Mouse (Mus musculus) midbrain, postnatal 0 days (tissue): ENCODE measurements around the gene Rpusd1. TPM values are rescaled to one million over a fixed set of nuclear protein-coding genes. Genes with fewer than 3 reads are reported as not detected.

Experiments used
- ATAC-seq: fragments of 200-750 bp; cut with Nextera tagmentation; 2 replicates; pipeline ENCODE4 v1.8.0; 2017; ENCODE audit warnings: moderate number of reproducible peaks, mild to moderate bottlenecking, moderate TSS enrichment, moderate library complexity; ENCODE audit not compliant: low FRiP score
- DNase-seq: peaks from one replicate; pipeline ENCODE4 v3.0.0-alpha.2; 2015; ENCODE audit warnings: low spot score
- H3K27ac ChIP-seq: fragments of 300-500 bp; sonication (generic); 2 replicates; pipeline ENCODE4 v1.5.1; 2014; ENCODE audit warnings: low read depth, mild to moderate bottlenecking, low read length, mixed read lengths
- H3K27me3 ChIP-seq: fragments of 300-500 bp; sonication (generic); 2 replicates; pipeline ENCODE4 v1.6.1; 2014; ENCODE audit warnings: low read length, control low read depth, mixed read lengths; ENCODE audit not compliant: insufficient read depth
- H3K36me3 ChIP-seq: fragments of 300-500 bp; sonication (generic); 2 replicates; pipeline ENCODE4 v1.6.1; 2014; ENCODE audit warnings: low read length, control low read depth, mixed read lengths; ENCODE audit not compliant: insufficient read depth
- H3K4me1 ChIP-seq: fragments of 300-500 bp; sonication (generic); 2 replicates; pipeline ENCODE4 v1.6.1; 2014; ENCODE audit warnings: mild to moderate bottlenecking, control low read depth, antibody characterized with exemption, low read length, mixed read lengths; ENCODE audit not compliant: insufficient read depth
- H3K4me2 ChIP-seq: fragments of 300-500 bp; sonication (generic); 2 replicates; pipeline ENCODE4 v1.6.1; 2014; ENCODE audit warnings: low read depth, mild to moderate bottlenecking, low read length, mixed read lengths; ENCODE audit not compliant: poor library complexity, severe bottlenecking
- H3K4me3 ChIP-seq: fragments of 300-500 bp; sonication (generic); 2 replicates; pipeline ENCODE4 v1.5.1; 2014; ENCODE audit warnings: low read depth, mild to moderate bottlenecking, low read length, moderate library complexity
- H3K9ac ChIP-seq: fragments of 300-500 bp; sonication (generic); replicated peaks from 2 replicates; pipeline ENCODE4 v1.6.1; 2014; ENCODE audit warnings: mild to moderate bottlenecking, low read length, moderate library complexity, mixed read lengths; ENCODE audit not compliant: poor library complexity, severe bottlenecking
- H3K9me3 ChIP-seq: fragments of 300-500 bp; sonication (generic); 2 replicates; pipeline ENCODE4 v1.6.1; 2016; ENCODE audit warnings: low read length, control low read depth
- CTCF ChIP-seq: IDR thresholded peaks from 2 replicates; pipeline ENCODE4 v1.5.1; 2016; ENCODE audit warnings: antibody characterized with exemption, mild to moderate bottlenecking
- whole genome bisulfite sequencing: fragments of 180-500 bp; shearing (Covaris S2); extraction: QIAGEN DNeasy Blood & Tissue Kit; methylation state at CpG from one replicate; pipeline ENCODE4 v1.1.7; 2014; 5-methylcytosine and 5-hydroxymethylcytosine counted together
- polyA plus RNA-seq: library from polyadenylated mRNA; unstranded; fragments of >200 nt; fragmentation: Nextera tagmentation; extraction: Ambion mirVana; gene quantifications from 2 replicates; pipeline ENCODE4 v1.2.1, GENCODE M21; 2015
- total RNA-seq: library from RNA; depleted of rRNA; stranded (reverse); fragments of >200 nt; gene quantifications from 2 replicates; pipeline ENCODE4 v1.2.3, GENCODE M21; 2014

Rpusd1 gene
- total and polyA plus RNA-seq, 2 experiments from 2014 or later = 8.0 to 26.7 TPM

GRCm38 (mm10) chr17:25696263-25696662 is 31.2 kb upstream of the Rpusd1 start:
- Histone ChIP-seq H3K4me2 (no peak overlapping the region), H3K27me3 (no peaks in the 10 kb centered on the region), H3K36me3 (no peaks in the 10 kb centered on the region), H3K4me3 (no peak overlapping the region), H3K27ac (no peak overlapping the region), H3K9ac (no peak overlapping the region), H3K9me3 (no peaks in the 10 kb centered on the region), H3K4me1 (no peaks in the 10 kb centered on the region)
- no peak for ATAC-seq
- WGBS = 50% methylated on average over 1 of the region's 1 CpGs
- TF ChIP-seq CTCF = no peak
- DNase-seq = no peak

- Histone ChIP-seq H3K9me3 (no peaks in the 10 kb centered on the region), H3K27ac (no peak overlapping the region), H3K9ac (no peak overlapping the region), H3K4me3 (no peak overlapping the region), H3K36me3 (no peaks in the 10 kb centered on the region), H3K27me3 (no peaks in the 10 kb centered on the region), H3K4me2 (no peak overlapping the region), H3K4me1 (no peaks in the 10 kb centered on the region)
- 10% methylated on average over 7 of the region's 7 CpGs for WGBS
- DNase-seq (peak; percentile 92), ATAC-seq (no peak)
- peak; percentile 92 for TF ChIP-seq CTCF
Measured at GRCm38 (mm10) chr17:25698446-25698845, 29.0 kb upstream of the Rpusd1 start.

GRCm38 (mm10) chr17:25700863-25701496 is 26.5 kb upstream of the Rpusd1 start:
- no peak overlapping the region for H3K9ac ChIP-seq
- H3K27me3 ChIP-seq = no peaks in the 10 kb centered on the region
- H3K9me3 ChIP-seq = no peaks in the 10 kb centered on the region
- H3K27ac ChIP-seq = no peak overlapping the region
- H3K4me3 ChIP-seq = no peak overlapping the region
- TF ChIP-seq CTCF = peak; percentile 53
- no peak overlapping the region for H3K4me2 ChIP-seq
- DNase-seq (no peak), ATAC-seq (no peak)
- 56% methylated on average over 9 of the region's 9 CpGs for WGBS
- no peaks in the 10 kb centered on the region for H3K4me1 ChIP-seq
- no peaks in the 10 kb centered on the region for H3K36me3 ChIP-seq

GRCm38 (mm10) chr17:25709994-25710393 is 17.5 kb upstream of the Rpusd1 start:
- ATAC-seq = no peak
- no peak overlapping the region for H3K4me3 ChIP-seq
- no peaks in the 10 kb centered on the region for H3K36me3 ChIP-seq
- H3K4me2 ChIP-seq = no peak overlapping the region
- H3K9ac ChIP-seq = no peak overlapping the region
- H3K27ac ChIP-seq = no peak overlapping the region
- no peaks in the 10 kb centered on the region for H3K9me3 ChIP-seq
- no peaks in the 10 kb centered on the region for H3K27me3 ChIP-seq
- WGBS = 97% methylated on average over 2 of the region's 2 CpGs
- no peak for DNase-seq
- H3K4me1 ChIP-seq = no peaks in the 10 kb centered on the region
- no peak for TF ChIP-seq CTCF

- 87% methylated on average over 4 of the region's 4 CpGs for WGBS
- Histone ChIP-seq H3K4me2 (no peak overlapping the region), H3K27ac (no peak overlapping the region), H3K36me3 (no peaks in the 10 kb centered on the region), H3K27me3 (peaks cover 6% of the 10 kb centered on the region; the same call in 1 of the 2 replicates), H3K4me1 (no peaks in the 10 kb centered on the region), H3K4me3 (no peak overlapping the region), H3K9ac (no peak overlapping the region), H3K9me3 (no peaks in the 10 kb centered on the region)
- no peak for DNase-seq
- TF ChIP-seq CTCF = no peak
- no peak for ATAC-seq
Measured at GRCm38 (mm10) chr17:25711136-25711535, 16.3 kb upstream of the Rpusd1 start.

- Histone ChIP-seq H3K9me3 (no peaks in the 10 kb centered on the region), H3K27me3 (peaks cover 16% of the 10 kb centered on the region), H3K4me2 (no peak overlapping the region), H3K36me3 (no peaks in the 10 kb centered on the region; the same call in 1 of the 2 replicates), H3K27ac (no peak overlapping the region), H3K4me1 (no peaks in the 10 kb centered on the region), H3K4me3 (no peak overlapping the region), H3K9ac (no peak overlapping the region)
- no peak for DNase-seq
- no peak for ATAC-seq
- 47% methylated on average over 3 of the region's 3 CpGs for WGBS
- TF ChIP-seq CTCF = no peak
Measured at GRCm38 (mm10) chr17:25715627-25716026, 11.8 kb upstream of the Rpusd1 start.
